Mouse (Mus musculus) lung, postnatal 0 days (tissue): ENCODE data around the gene Lim2.

Source experiments
- CTCF ChIP-seq: IDR thresholded peaks from 2 replicates; pipeline ENCODE4 v1.5.1; 2016; ENCODE audit warnings: antibody characterized with exemption, mild to moderate bottlenecking
- EP300 ChIP-seq: IDR thresholded peaks from 2 replicates; pipeline ENCODE4 v1.6.1; 2016; ENCODE audit warnings: antibody characterized with exemption, mild to moderate bottlenecking, control low read depth

GRCm38 (mm10) chr7:43429500-43429899 is 2.0 kb downstream of the Lim2 start:
- TF ChIP-seq EP300 (no peak), CTCF (no peak)
